Mouse (Mus musculus) embryonic facial prominence, embryonic 11.5 days (tissue): ENCODE results near the gene Psmc3ip. TPM values are rescaled to one million over a fixed set of nuclear protein-coding genes. Genes with fewer than 3 reads are reported as not detected.

ENCODE experiments used
- ATAC-seq: fragments of 200-750 bp; cut with Nextera tagmentation; replicated peaks from 2 replicates; pipeline ENCODE4 v1.8.0; 2017; ENCODE audit warnings: low read depth; ENCODE audit not compliant: insufficient number of reproducible peaks, low FRiP score, low TSS enrichment
- DNase-seq: peaks from one replicate; pipeline ENCODE4 v3.0.0-alpha.2; 2015; ENCODE audit warnings: low spot score
- H3K27ac ChIP-seq: fragments of 300-500 bp; sonication (generic); replicated peaks from 2 replicates; pipeline ENCODE4 v1.5.1; 2014; ENCODE audit warnings: mild to moderate bottlenecking, low read depth, low read length, control low read depth
- H3K27me3 ChIP-seq: fragments of 300-500 bp; sonication (generic); 2 replicates; pipeline ENCODE4 v1.6.1; 2014; ENCODE audit warnings: mild to moderate bottlenecking, low read length, moderate library complexity, mixed read lengths; ENCODE audit not compliant: control insufficient read depth, insufficient read depth
- H3K36me3 ChIP-seq: fragments of 300-500 bp; sonication (generic); replicated peaks from 2 replicates; pipeline ENCODE4 v1.6.1; 2014; ENCODE audit warnings: low read depth, mild to moderate bottlenecking, low read length, moderate library complexity, mixed read lengths; ENCODE audit not compliant: control insufficient read depth, insufficient read depth
- H3K4me1 ChIP-seq: fragments of 300-500 bp; sonication (generic); 2 replicates; pipeline ENCODE4 v1.6.1; 2014; ENCODE audit warnings: low read length, mixed read lengths; ENCODE audit not compliant: control insufficient read depth, insufficient read depth
- H3K4me2 ChIP-seq: fragments of 300-500 bp; sonication (generic); 2 replicates; pipeline ENCODE4 v1.6.1; 2014; ENCODE audit warnings: low read depth, mild to moderate bottlenecking, control low read depth, low read length, moderate library complexity
- H3K4me3 ChIP-seq: fragments of 300-500 bp; sonication (generic); 2 replicates; pipeline ENCODE4 v1.5.1; 2014; ENCODE audit warnings: low read depth, low read length, control low read depth
- H3K9ac ChIP-seq: fragments of 300-500 bp; sonication (generic); replicated peaks from 2 replicates; pipeline ENCODE4 v1.6.1; 2014; ENCODE audit warnings: mild to moderate bottlenecking, control low read depth, low read length
- H3K9me3 ChIP-seq: fragments of 300-500 bp; sonication (generic); replicated peaks from 2 replicates; pipeline ENCODE4 v1.6.1; 2016; ENCODE audit warnings: mild to moderate bottlenecking, low read length, inconsistent platforms, mixed read lengths; ENCODE audit not compliant: control insufficient read depth
- WGBS: fragments of 180-500 bp; shearing (Covaris S2); extraction: QIAGEN DNeasy Blood & Tissue Kit; methylation state at CpG from one replicate; pipeline ENCODE4 v1.1.7; 2014; 5-methylcytosine and 5-hydroxymethylcytosine counted together
- polyA plus RNA-seq: library from polyadenylated mRNA; unstranded; fragments of >200 nt; fragmentation: Nextera tagmentation; extraction: Ambion mirVana; gene quantifications from 2 replicates; pipeline ENCODE4 v1.2.1, GENCODE M21; 2014

The Psmc3ip gene
- polyA plus RNA-seq, 1 experiment from 2014 or later: 62.4 TPM

DNA sequence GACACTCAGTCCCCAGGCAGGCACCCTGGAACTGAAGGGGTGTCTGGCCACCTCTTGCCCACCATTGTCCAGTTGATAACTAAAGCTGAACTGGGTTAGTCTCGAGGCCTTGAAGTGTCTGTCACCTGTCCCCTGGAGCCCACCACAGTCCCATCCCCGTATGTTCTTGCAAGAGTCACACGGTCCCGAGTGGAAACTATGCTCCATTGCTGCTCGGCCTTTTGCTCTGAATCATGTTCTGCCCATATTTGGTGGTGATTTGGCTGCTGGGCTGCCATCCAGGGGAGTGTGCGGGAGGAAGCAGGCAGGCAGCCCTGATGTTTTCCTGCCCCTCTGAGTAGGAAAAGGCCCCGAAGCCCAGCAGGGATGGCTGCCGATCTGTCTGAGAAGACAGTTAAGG lies 35.1 kb downstream of the Psmc3ip start:
- Histone ChIP-seq H3K4me1 (peaks cover 5% of the 10 kb centered on the region), H3K9ac (no peak overlapping the region), H3K4me2 (no peak overlapping the region), H3K36me3 (no peaks in the 10 kb centered on the region), H3K27ac (0 out of 2 replicates have a peak overlapping the region, but pooled peaks have one; percentile 25), H3K27me3 (no peaks in the 10 kb centered on the region), H3K4me3 (no peak overlapping the region), H3K9me3 (no peaks in the 10 kb centered on the region)
- DNase-seq (no peak), ATAC-seq (no peak)
- WGBS: 64% methylated on average over 8 of the region's 8 CpGs

DNA sequence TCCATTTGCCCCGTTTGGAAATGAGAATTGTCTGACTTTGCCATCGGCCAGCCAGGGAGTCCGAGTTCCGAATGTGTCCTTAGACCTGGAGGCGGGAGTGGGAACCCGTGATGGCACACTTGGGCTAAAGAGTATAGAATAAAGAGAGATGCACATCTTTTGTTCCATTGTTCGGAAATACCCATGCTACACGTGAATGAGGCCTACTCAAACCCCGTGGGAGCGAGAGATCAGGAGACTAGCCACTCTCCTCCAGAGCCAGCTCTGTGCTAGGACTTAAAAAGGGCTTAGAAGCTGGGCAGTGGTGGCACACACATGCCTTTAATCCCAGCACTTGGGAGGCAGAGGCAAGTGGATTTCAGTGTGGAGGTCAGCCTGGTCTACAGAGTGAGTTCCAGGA lies 35.8 kb downstream of the Psmc3ip start:
- no peaks in the 10 kb centered on the region for H3K36me3 ChIP-seq
- ATAC-seq (no peak), DNase-seq (no peak)
- no peak overlapping the region for H3K4me2 ChIP-seq
- no peak overlapping the region for H3K27ac ChIP-seq
- H3K4me3 ChIP-seq: no peak overlapping the region
- no peak overlapping the region for H3K9ac ChIP-seq
- H3K27me3 ChIP-seq: no peaks in the 10 kb centered on the region
- peaks cover 5% of the 10 kb centered on the region for H3K4me1 ChIP-seq
- no peaks in the 10 kb centered on the region for H3K9me3 ChIP-seq
- 81% methylated on average over 10 of the region's 10 CpGs for WGBS

GRCm38 (mm10) chr11:101058726-101059125 lies 36.5 kb downstream of the Psmc3ip start:
- no peaks in the 10 kb centered on the region for H3K36me3 ChIP-seq
- no peak for ATAC-seq

DNA sequence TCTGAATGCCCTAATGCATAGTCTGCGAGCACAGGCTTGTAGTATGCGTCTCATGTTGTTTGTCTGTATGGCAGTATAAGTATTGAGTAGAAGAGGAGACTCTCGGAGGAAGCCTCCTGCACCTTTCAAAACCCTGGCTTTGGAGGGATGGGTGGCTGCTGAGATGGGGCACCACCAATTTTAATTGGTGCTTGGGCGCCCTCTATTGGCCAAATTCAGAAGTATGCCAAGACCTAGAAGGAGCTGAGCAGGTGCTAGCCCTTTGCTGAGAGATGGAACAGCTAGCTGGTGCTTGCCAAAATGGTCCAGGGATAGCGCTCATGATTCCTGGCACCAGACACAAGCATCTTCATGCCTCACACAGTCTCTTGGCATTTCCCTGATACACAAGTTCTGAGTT lies 37.4 kb downstream of the Psmc3ip start:
- H3K4me2 ChIP-seq: no peak overlapping the region
- H3K27me3 ChIP-seq: no peaks in the 10 kb centered on the region
- WGBS: 32% methylated on average over 5 of the region's 5 CpGs
- ATAC-seq (no peak), DNase-seq (peak; percentile 87)
- no peak overlapping the region for H3K9ac ChIP-seq
- H3K4me1 ChIP-seq: no peaks in the 10 kb centered on the region; the same call in 1 of the 2 replicates
- H3K36me3 ChIP-seq: no peaks in the 10 kb centered on the region
- H3K4me3 ChIP-seq: no peak overlapping the region
- no peak overlapping the region for H3K27ac ChIP-seq
- no peaks in the 10 kb centered on the region for H3K9me3 ChIP-seq

More at GRCm38 (mm10) chr11:101058726-101059125, 36.5 kb downstream of the Psmc3ip start:
- Histone ChIP-seq H3K4me2 (no peak overlapping the region), H3K27me3 (no peaks in the 10 kb centered on the region), H3K9ac (no peak overlapping the region), H3K27ac (no peak overlapping the region), H3K9me3 (no peaks in the 10 kb centered on the region), H3K4me3 (no peak overlapping the region), H3K4me1 (peaks cover 5% of the 10 kb centered on the region)
- no peak for DNase-seq
- 71% methylated on average over 5 of the region's 5 CpGs for WGBS

DNA sequence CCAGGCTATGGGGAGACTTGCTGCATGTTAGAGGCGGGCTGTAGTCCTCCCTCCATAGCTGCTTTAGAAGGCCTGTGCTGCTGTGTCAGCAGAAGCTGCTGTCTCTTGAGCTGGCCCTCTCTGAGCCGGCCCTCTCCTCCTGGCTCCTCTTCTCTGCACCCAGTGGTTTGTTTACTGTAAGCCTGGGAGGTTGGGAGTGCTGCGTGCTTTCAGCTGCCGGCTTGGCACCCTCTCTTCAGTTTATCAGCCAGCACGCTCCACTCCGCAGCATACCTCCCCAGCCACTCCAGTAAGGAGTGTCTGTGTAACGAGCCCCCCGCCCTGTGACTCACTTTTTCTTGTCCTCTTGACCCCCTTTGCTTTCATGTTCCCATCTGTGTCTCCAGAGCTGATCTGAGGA lies 38.4 kb downstream of the Psmc3ip start:
- Histone ChIP-seq H3K4me3 (no peak overlapping the region), H3K9ac (no peak overlapping the region; the same call in 1 of the 2 replicates), H3K9me3 (no peaks in the 10 kb centered on the region), H3K4me2 (no peak overlapping the region), H3K27me3 (no peaks in the 10 kb centered on the region), H3K36me3 (no peaks in the 10 kb centered on the region), H3K27ac (no peak overlapping the region), H3K4me1 (no peaks in the 10 kb centered on the region)
- WGBS: 53% methylated on average over 8 of the region's 8 CpGs
- DNase-seq: no peak
- no peak for ATAC-seq

- Histone ChIP-seq H3K4me1 (no peaks in the 10 kb centered on the region), H3K36me3 (no peaks in the 10 kb centered on the region), H3K27me3 (no peaks in the 10 kb centered on the region), H3K9me3 (no peaks in the 10 kb centered on the region), H3K4me3 (no peak overlapping the region), H3K27ac (no peak overlapping the region), H3K9ac (no peak overlapping the region), H3K4me2 (no peak overlapping the region)
- DNase-seq: no peak
- WGBS: 82% methylated on average over 14 of the region's 14 CpGs
- no peak for ATAC-seq
Observed at GRCm38 (mm10) chr11:101055418-101055817, 39.8 kb downstream of the Psmc3ip start.

- Histone ChIP-seq H3K4me3 (no peak overlapping the region), H3K4me2 (no peak overlapping the region), H3K9ac (no peak overlapping the region), H3K27me3 (no peaks in the 10 kb centered on the region), H3K4me1 (no peaks in the 10 kb centered on the region), H3K9me3 (no peaks in the 10 kb centered on the region), H3K36me3 (no peaks in the 10 kb centered on the region; the same call in 1 of the 2 replicates), H3K27ac (no peak overlapping the region)
- WGBS: 91% methylated on average over 1 of the region's 1 CpGs
- DNase-seq: peak; percentile 10
- no peak for ATAC-seq
Observed at GRCm38 (mm10) chr11:101053974-101054373, 41.3 kb downstream of the Psmc3ip start.

DNA sequence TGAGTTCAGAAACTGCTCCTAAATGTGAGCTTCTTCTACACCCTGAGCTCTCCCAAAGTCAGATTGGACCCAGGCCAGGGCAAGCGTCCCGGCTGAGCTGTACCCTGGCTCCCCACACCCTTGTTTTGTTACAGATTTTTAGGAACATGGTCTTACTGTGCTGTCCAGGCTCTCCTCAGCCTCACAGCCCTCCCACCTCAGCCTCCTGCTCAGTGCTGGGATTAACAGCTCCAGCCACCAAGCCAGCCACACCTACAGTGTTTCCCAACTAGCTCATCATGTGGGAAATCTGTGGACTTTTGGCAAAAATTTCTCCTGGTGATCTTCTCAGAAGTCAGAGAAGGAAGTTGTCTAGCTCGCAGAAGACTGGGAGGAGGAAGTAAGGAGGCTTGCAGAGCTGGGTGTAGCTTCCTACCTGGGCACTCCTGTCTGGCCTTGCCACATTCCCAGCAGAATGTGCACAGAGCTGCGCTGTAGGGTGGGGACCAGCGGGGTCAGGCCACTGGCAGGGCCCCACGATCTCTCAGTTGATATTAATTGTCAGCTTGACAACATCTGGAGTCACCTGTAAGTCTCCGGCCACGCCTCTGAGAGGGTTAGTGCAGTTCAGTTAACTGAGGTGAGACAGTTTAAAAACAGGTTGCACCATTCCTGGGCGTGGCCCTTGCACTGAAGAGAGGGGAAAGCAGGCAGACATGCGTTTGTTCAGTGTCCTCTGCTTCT lies 42.3 kb downstream of the Psmc3ip start:
- DNase-seq: no peak
- no peaks in the 10 kb centered on the region for H3K4me1 ChIP-seq
- no peak overlapping the region for H3K9ac ChIP-seq
- no peak overlapping the region for H3K4me2 ChIP-seq
- no peaks in the 10 kb centered on the region for H3K9me3 ChIP-seq
- peaks cover 2% of the 10 kb centered on the region; the same call in 1 of the 2 replicates for H3K36me3 ChIP-seq
- no peaks in the 10 kb centered on the region for H3K27me3 ChIP-seq
- H3K4me3 ChIP-seq: no peak overlapping the region
- ATAC-seq: no peak
- no peak overlapping the region for H3K27ac ChIP-seq
- WGBS: 90% methylated on average over 10 of the region's 10 CpGs
